Mouse (Mus musculus): ENCODE measurements around the gene Immp2l. TPM values are rescaled to one million over a fixed set of nuclear protein-coding genes. Genes with fewer than 3 reads are reported as not detected.

Gene Immp2l
- polyA plus RNA-seq, 1 experiment from 2014 or later, result 5.0 TPM

- Histone ChIP-seq H3K36me3 (no peaks in the 10 kb centered on the region), H3K4me1 (replicated peaks) (no peaks in the 10 kb centered on the region), H3K27ac (replicated peaks) (no peak overlapping the region), H3K9me3 (no peaks in the 10 kb centered on the region), H3K27me3 (no peaks in the 10 kb centered on the region), H3K4me2 (no peak overlapping the region), H3K4me3 (no peak overlapping the region), H3K9ac (no peak overlapping the region)
- WGBS, result 66% methylated on average over 11 of the region's 11 CpGs
- no peak for ATAC-seq (ENCODE audit: low FRiP score, low read depth)
Observed at GRCm38 (mm10) chr12:41054006-41054791, 30.3 kb downstream of the Immp2l start.

- Histone ChIP-seq H3K4me2 (no peak overlapping the region), H3K4me1 (replicated peaks) (no peaks in the 10 kb centered on the region), H3K4me3 (no peak overlapping the region), H3K36me3 (no peaks in the 10 kb centered on the region), H3K27ac (replicated peaks) (no peak overlapping the region), H3K27me3 (no peaks in the 10 kb centered on the region), H3K9me3 (no peaks in the 10 kb centered on the region), H3K9ac (no peak overlapping the region)
- no peak for ATAC-seq (ENCODE audit: low FRiP score, low read depth)
Observed at GRCm38 (mm10) chr12:41055941-41056340, 32.1 kb downstream of the Immp2l start.

GRCm38 (mm10) chr12:41063281-41063680 lies 39.4 kb downstream of the Immp2l start:
- Histone ChIP-seq H3K4me2 (no peak overlapping the region), H3K27me3 (no peaks in the 10 kb centered on the region), H3K9ac (no peak overlapping the region), H3K9me3 (no peaks in the 10 kb centered on the region), H3K27ac (replicated peaks) (no peak overlapping the region), H3K4me3 (no peak overlapping the region), H3K4me1 (replicated peaks) (no peaks in the 10 kb centered on the region), H3K36me3 (no peaks in the 10 kb centered on the region)
- ATAC-seq (ENCODE audit: low FRiP score, low read depth), result no peak
- 96% methylated on average over 3 of the region's 3 CpGs for WGBS

GRCm38 (mm10) chr12:41081843-41082242 lies 58.0 kb downstream of the Immp2l start:
- Histone ChIP-seq H3K9me3 (no peaks in the 10 kb centered on the region), H3K4me3 (no peak overlapping the region), H3K27me3 (no peaks in the 10 kb centered on the region), H3K9ac (no peak overlapping the region), H3K36me3 (no peaks in the 10 kb centered on the region), H3K4me1 (replicated peaks) (no peaks in the 10 kb centered on the region), H3K27ac (replicated peaks) (no peak overlapping the region), H3K4me2 (no peak overlapping the region)
- WGBS, result 60% methylated on average over 1 of the region's 1 CpGs
- ATAC-seq (ENCODE audit: low FRiP score, low read depth), result no peak

GRCm38 (mm10) chr12:41084370-41085089 lies 60.6 kb downstream of the Immp2l start:
- Histone ChIP-seq H3K9me3 (no peaks in the 10 kb centered on the region), H3K4me3 (no peak overlapping the region), H3K9ac (no peak overlapping the region), H3K27me3 (no peaks in the 10 kb centered on the region), H3K4me2 (no peak overlapping the region), H3K36me3 (no peaks in the 10 kb centered on the region), H3K27ac (replicated peaks) (no peak overlapping the region), H3K4me1 (replicated peaks) (no peaks in the 10 kb centered on the region)
- 87% methylated on average over 2 of the region's 2 CpGs for WGBS
- ATAC-seq (ENCODE audit: low FRiP score, low read depth), result no peak

- no peak overlapping the region for H3K9ac ChIP-seq
- H3K27me3 ChIP-seq, result no peaks in the 10 kb centered on the region
- ATAC-seq (ENCODE audit: low FRiP score, low read depth), result no peak
- WGBS, result 86% methylated on average over 5 of the region's 5 CpGs
- no peaks in the 10 kb centered on the region for H3K9me3 ChIP-seq
- no peaks in the 10 kb centered on the region for H3K36me3 ChIP-seq
- no peak overlapping the region for H3K4me3 ChIP-seq
- H3K4me2 ChIP-seq, result no peak overlapping the region
- H3K27ac ChIP-seq (replicated peaks), result no peak overlapping the region
- H3K4me1 ChIP-seq (replicated peaks), result no peaks in the 10 kb centered on the region
Observed at GRCm38 (mm10) chr12:41089931-41090366, 66.1 kb downstream of the Immp2l start.

GRCm38 (mm10) chr12:41090771-41091170 lies 66.9 kb downstream of the Immp2l start:
- Histone ChIP-seq H3K27ac (replicated peaks) (no peak overlapping the region), H3K4me1 (replicated peaks) (no peaks in the 10 kb centered on the region), H3K4me3 (no peak overlapping the region), H3K9me3 (no peaks in the 10 kb centered on the region), H3K4me2 (no peak overlapping the region), H3K9ac (no peak overlapping the region), H3K27me3 (no peaks in the 10 kb centered on the region), H3K36me3 (no peaks in the 10 kb centered on the region)
- ATAC-seq (ENCODE audit: low FRiP score, low read depth), result no peak
- WGBS, result 79% methylated on average over 2 of the region's 2 CpGs

- Histone ChIP-seq H3K9ac (no peak overlapping the region), H3K9me3 (no peaks in the 10 kb centered on the region), H3K4me3 (no peak overlapping the region), H3K4me2 (no peak overlapping the region), H3K4me1 (replicated peaks) (no peaks in the 10 kb centered on the region), H3K27me3 (no peaks in the 10 kb centered on the region), H3K36me3 (no peaks in the 10 kb centered on the region), H3K27ac (replicated peaks) (no peak overlapping the region)
- WGBS, result 81% methylated on average over 2 of the region's 2 CpGs
- ATAC-seq (ENCODE audit: low FRiP score, low read depth), result no peak
Observed at GRCm38 (mm10) chr12:41091316-41091715, 67.4 kb downstream of the Immp2l start.

- no peak for ATAC-seq (ENCODE audit: low FRiP score, low read depth)
- Histone ChIP-seq H3K36me3 (no peaks in the 10 kb centered on the region), H3K9ac (no peak overlapping the region), H3K4me3 (no peak overlapping the region), H3K9me3 (no peaks in the 10 kb centered on the region), H3K4me2 (no peak overlapping the region), H3K27me3 (no peaks in the 10 kb centered on the region), H3K27ac (replicated peaks) (no peak overlapping the region), H3K4me1 (replicated peaks) (no peaks in the 10 kb centered on the region)
- WGBS, result 68% methylated on average over 4 of the region's 4 CpGs
Observed at GRCm38 (mm10) chr12:41096045-41096444, 72.2 kb downstream of the Immp2l start.

GRCm38 (mm10) chr12:41097406-41097805 lies 73.5 kb downstream of the Immp2l start:
- no peaks in the 10 kb centered on the region for H3K36me3 ChIP-seq
- no peak for ATAC-seq (ENCODE audit: low FRiP score, low read depth)
- H3K9me3 ChIP-seq, result no peaks in the 10 kb centered on the region
- H3K9ac ChIP-seq, result no peak overlapping the region
- H3K4me2 ChIP-seq, result no peak overlapping the region
- H3K4me1 ChIP-seq (replicated peaks), result no peaks in the 10 kb centered on the region
- WGBS, result 57% methylated on average over 5 of the region's 5 CpGs
- no peaks in the 10 kb centered on the region for H3K27me3 ChIP-seq
- H3K4me3 ChIP-seq, result no peak overlapping the region
- no peak overlapping the region for H3K27ac ChIP-seq (replicated peaks)

- no peak for ATAC-seq (ENCODE audit: low FRiP score, low read depth)
- H3K27ac ChIP-seq (replicated peaks), result no peak overlapping the region
- 12% methylated on average over 2 of the region's 2 CpGs for WGBS
Observed at GRCm38 (mm10) chr12:41109011-41109410, 85.1 kb downstream of the Immp2l start.

GRCm38 (mm10) chr12:41111456-41111855 lies 87.6 kb downstream of the Immp2l start:
- H3K36me3 ChIP-seq, result no peaks in the 10 kb centered on the region
- no peaks in the 10 kb centered on the region for H3K27me3 ChIP-seq
- H3K4me2 ChIP-seq, result no peak overlapping the region
- no peak overlapping the region for H3K27ac ChIP-seq (replicated peaks)
- no peak; the same call in 1 of the 2 replicates for ATAC-seq (ENCODE audit: low FRiP score, low read depth)
- no peaks in the 10 kb centered on the region for H3K9me3 ChIP-seq
- no peak overlapping the region for H3K9ac ChIP-seq
- no peaks in the 10 kb centered on the region for H3K4me1 ChIP-seq (replicated peaks)
- WGBS, result 40% methylated on average over 1 of the region's 1 CpGs
- no peak overlapping the region for H3K4me3 ChIP-seq

More at GRCm38 (mm10) chr12:41109011-41109410, 85.1 kb downstream of the Immp2l start:
- H3K36me3 ChIP-seq, result no peaks in the 10 kb centered on the region
- no peak overlapping the region for H3K9ac ChIP-seq
- H3K4me2 ChIP-seq, result no peak overlapping the region
- H3K9me3 ChIP-seq, result no peaks in the 10 kb centered on the region
- H3K4me1 ChIP-seq (replicated peaks), result no peaks in the 10 kb centered on the region
- H3K4me3 ChIP-seq, result no peak overlapping the region
- H3K27me3 ChIP-seq, result no peaks in the 10 kb centered on the region
